Mouse (Mus musculus): ENCODE data around the gene Pdlim1. TPM values are rescaled to one million over a fixed set of nuclear protein-coding genes. Genes with fewer than 3 reads are reported as not detected.

The Pdlim1 gene
- 9.4 and 10.3 TPM in 2 replicates for polyA plus RNA-seq (2012; rRNA removed)

DNA sequence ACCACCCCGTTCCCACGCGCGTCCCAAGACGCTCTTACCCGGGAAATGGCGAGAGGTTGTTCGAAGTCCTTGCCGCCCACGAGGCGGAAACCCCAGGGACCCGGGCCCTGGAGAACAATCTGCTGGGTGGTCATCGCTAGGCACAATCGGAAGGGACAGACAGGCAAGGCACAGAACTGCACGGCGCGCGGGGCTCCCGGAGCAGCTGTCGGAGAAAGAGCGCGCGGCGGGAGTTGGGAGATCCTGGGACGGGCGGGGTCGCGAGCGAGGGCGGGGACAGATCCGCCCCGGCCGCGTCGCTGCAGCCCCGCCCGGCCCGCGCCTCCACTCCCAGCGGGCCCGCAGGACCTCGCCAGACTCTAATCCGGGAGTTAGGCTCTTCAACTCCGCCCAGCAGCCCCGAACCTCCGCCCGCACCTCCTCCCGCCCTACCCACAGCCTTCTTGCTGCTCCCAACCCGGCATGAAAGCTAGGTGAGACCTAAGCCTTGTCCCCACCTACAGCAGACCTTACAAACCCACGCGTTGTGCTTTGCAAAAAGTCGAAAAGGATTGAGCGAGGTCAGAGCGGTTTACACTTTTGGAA is at the start of gene Pdlim1:
Gene Pdlim1, minus strand, starts transcription at position 535 of the 585 bp plus-strand sequence.

DNA sequence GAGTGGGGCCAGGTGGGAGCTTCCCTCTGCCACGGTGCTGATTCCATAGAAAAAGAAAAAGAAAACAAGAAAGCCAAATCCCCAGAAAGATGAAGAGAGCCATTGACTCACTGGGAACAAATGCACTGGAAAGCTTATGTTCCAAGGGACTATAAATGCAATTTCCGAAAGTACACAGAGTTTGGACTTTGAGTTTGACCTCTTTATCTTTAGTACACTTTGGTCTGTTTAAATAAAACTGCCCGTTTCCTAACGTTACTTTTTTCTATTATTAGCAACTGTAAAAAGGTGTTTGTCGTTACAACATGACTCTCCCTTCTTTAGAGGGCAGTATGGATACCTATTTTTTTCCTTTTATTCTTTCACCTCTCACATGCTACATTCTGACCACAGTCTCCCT is 84.5 kb downstream of the Pdlim1 start, which contains the start of gene Cyp2c70:
Gene Cyp2c70, minus strand, starts transcription at position 174 of the 400 bp plus-strand sequence.

Other genes with a start within 250 kb of the Pdlim1 start
- not detected in 2 replicates for gene Cyp2c54, start 198.0 kb downstream of the Pdlim1 start, polyA plus RNA-seq (2012; rRNA removed)
- gene Cyp2c50, start 182.2 kb downstream of the Pdlim1 start, polyA plus RNA-seq (2012; rRNA removed): not detected in 2 replicates
- gene Cyp2c70, start 84.5 kb downstream of the Pdlim1 start, polyA plus RNA-seq (2012; rRNA removed): not detected in 2 replicates
- 67.4 and 71.1 TPM in 2 replicates for gene Sorbs1, start 241.9 kb upstream of the Pdlim1 start, polyA plus RNA-seq (2012; rRNA removed)